Mouse (Mus musculus): ENCODE data around the gene Fkbp9. TPM values are rescaled to one million over a fixed set of nuclear protein-coding genes. Genes with fewer than 3 reads are reported as not detected.

Fkbp9 gene
- not detected in 2 replicates for polyA plus RNA-seq (2012)

DNA sequence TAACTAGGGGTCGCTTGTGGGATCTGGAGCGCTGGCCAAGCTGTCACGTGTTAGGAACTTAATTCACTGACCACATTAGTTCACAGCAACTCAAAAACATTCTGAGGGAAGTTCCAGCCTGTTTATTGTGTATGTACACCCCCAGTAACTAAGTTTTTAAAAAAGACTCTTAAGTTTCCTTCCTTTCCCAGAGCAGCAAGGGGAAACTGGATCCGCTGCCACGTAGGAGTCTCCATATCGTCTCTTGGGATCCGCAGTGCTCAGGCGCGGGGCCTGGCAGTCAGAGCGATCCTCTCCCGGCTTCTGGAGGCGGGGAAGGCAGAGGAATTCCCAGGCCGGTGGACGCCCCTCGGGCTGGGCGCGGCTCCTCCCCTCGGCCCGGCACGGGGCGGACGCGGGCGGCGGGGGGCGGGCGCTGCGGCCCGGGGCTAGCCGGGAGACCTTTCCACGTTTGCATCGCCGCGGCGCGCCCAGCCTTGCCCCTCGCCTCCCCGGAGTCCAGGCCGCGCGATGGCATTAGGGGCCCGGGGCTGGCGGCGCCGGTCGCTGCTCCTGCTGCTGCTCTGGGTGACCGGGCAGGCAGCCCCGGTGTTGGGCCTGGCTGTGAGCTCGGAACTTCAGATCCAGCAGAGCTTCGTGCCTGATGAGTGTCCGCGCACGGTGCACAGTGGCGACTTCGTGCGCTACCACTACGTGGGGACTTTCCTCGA, at the start of gene Fkbp9:
Gene Fkbp9, plus strand, starts transcription at position 363 of the 710 bp plus-strand sequence.
- TF ChIP-seq GATA1 (IDR thresholded peaks at IDR 0.05; ENCODE audit: low read length): no peak

DNA sequence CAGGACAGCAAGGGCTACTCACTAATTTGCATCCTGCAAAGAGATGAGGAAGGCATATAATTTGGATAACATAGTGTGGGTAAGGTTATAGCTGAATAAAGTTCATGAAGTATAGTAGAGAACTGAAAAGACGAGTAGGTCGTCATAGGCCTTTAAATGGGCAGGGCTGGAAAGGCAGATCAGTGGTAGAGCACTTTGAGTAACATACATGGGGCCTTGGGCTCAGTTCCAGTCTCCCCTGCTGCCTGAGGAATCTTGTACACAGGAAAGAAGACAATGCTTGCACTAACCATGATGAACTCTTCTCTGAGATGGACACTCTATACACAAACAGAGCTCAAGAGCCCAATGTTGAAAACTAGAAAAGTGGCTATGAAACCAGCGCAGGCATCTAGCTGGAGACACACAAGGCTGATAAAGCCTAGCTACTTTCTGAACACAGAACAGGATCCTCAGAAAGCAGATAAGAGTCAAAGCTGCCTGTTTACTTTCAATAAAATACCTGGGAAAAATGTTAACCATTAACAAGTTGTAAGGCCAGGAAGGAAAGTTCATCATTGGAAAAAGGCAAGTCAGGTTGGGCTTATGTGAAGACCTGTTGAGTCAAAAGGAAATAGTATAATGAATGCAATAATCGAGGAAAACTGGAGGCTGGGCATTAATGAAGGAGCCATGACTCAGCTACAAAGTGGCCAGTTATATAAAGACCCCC, 48.1 kb upstream of the Fkbp9 start:
- no peak for TF ChIP-seq GATA1 (IDR thresholded peaks at IDR 0.05; ENCODE audit: low read length)

DNA sequence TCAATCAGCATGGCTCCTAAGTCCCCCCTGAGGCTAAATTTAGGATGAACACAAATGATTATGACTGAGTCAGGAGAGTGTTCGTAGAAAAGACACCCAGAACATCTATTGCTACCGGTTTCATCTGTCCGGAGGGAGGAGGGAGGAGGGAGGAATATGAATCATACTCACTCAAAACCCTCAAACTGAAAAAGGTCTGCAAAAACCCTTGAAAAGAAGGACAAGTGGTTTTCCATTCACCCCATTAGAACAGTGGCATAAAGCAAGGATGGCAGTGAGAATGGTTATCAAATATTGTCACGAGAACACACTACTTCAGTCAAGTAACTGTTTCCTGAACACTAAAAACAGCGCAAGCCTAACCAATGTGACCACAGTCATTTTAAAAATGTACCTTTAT, 46.8 kb upstream of the Fkbp9 start:
- TF ChIP-seq GATA1 (IDR thresholded peaks at IDR 0.05; ENCODE audit: low read length): no peak

DNA sequence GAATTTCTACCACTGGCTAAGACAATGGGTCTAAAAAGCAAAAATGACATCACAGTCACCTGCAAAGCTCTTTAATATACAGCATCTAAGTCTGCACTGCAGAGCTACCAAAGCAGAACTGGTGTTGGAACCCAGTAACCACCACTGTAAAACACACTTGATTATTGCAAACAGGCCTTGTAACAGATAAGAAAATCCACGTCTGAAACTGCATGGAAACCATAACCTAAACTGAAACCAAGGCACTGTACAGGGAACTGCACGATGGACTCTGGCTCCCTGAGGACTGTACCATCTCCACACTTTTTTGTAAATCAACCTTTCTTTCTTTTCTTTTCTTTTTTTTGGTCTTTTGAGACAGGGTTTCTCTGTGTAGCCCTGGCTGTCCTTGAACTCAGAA, 44.2 kb upstream of the Fkbp9 start:
- no peak for TF ChIP-seq GATA1 (IDR thresholded peaks at IDR 0.05; ENCODE audit: low read length)

DNA sequence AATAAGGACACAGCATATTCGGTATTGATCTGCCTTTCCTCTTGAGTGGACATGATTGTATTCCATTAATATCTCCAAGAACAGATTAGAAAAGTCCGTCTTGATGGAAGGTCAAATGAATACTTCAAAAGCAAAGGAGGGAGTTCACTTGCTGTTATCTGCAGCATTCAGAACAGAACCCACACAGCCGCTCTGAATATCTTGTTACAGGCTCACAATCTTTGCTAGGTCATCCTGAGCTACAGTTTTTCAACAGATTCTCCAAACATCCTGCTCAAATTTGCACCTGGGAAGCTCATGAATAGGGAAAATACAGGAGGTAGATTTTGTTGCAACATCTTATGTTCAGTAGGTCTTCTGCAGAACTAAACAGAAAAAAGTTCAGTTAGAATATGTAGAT, 42.5 kb upstream of the Fkbp9 start:
- peak; percentile 43 for TF ChIP-seq GATA1 (IDR thresholded peaks at IDR 0.05; ENCODE audit: low read length)

- no peak for TF ChIP-seq GATA1 (IDR thresholded peaks at IDR 0.05; ENCODE audit: low read length)
Observed at GRCm38 (mm10) chr6:56794834-56795233, 37.0 kb upstream of the Fkbp9 start.

GRCm38 (mm10) chr6:56796232-56796631, 35.6 kb upstream of the Fkbp9 start:
- TF ChIP-seq GATA1 (IDR thresholded peaks at IDR 0.05; ENCODE audit: low read length): no peak

- no peak for TF ChIP-seq GATA1 (IDR thresholded peaks at IDR 0.05; ENCODE audit: low read length)
Observed at GRCm38 (mm10) chr6:56796668-56797141, 35.2 kb upstream of the Fkbp9 start.

- no peak for TF ChIP-seq GATA1 (IDR thresholded peaks at IDR 0.05; ENCODE audit: low read length)
Observed at GRCm38 (mm10) chr6:56797311-56798151, 34.3 kb upstream of the Fkbp9 start, which contains the start of gene Kbtbd2. Gene Kbtbd2 (minus strand): TSS chr6:56797813.

GRCm38 (mm10) chr6:56798152-56798465, 33.8 kb upstream of the Fkbp9 start:
- no peak for TF ChIP-seq GATA1 (IDR thresholded peaks at IDR 0.05; ENCODE audit: low read length)

- no peak for TF ChIP-seq GATA1 (IDR thresholded peaks at IDR 0.05; ENCODE audit: low read length)
Observed at GRCm38 (mm10) chr6:56805026-56805425, 26.8 kb upstream of the Fkbp9 start.

DNA sequence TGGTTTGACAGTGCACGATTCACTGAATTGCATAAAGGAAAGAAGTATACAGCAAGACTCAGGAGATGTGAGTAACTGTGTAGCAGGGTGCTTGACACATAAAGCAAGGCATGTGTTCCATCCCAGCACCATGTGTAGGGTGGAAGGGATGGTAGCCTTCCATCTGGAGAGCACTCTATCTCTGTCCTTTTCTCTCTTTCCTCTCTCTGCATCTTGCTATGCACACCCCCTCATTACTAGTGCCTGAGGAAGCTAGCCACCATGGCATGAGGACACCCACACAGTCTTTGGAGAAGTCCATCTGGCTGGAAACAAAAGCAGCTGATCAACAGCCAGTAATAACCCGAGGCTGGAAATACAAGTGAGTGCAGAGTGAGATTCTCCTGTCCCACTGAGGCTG, 25.7 kb upstream of the Fkbp9 start:
- TF ChIP-seq GATA1 (IDR thresholded peaks at IDR 0.05; ENCODE audit: low read length): no peak

- no peak for TF ChIP-seq GATA1 (IDR thresholded peaks at IDR 0.05; ENCODE audit: low read length)
Observed at GRCm38 (mm10) chr6:56808656-56809055, 23.2 kb upstream of the Fkbp9 start.

- TF ChIP-seq GATA1 (IDR thresholded peaks at IDR 0.05; ENCODE audit: low read length): no peak
Observed at GRCm38 (mm10) chr6:56813332-56813731, 18.5 kb upstream of the Fkbp9 start.

- no peak for TF ChIP-seq GATA1 (IDR thresholded peaks at IDR 0.05; ENCODE audit: low read length)
Observed at GRCm38 (mm10) chr6:56818436-56819123, 13.3 kb upstream of the Fkbp9 start.
